Mouse (Mus musculus) brain, embryonic 14.5 days (tissue): ENCODE measurements around the gene Med14. TPM values are rescaled to one million over a fixed set of nuclear protein-coding genes. Genes with fewer than 3 reads are reported as not detected.

ENCODE experiments used
- DNase-seq: peaks from one replicate; pipeline ENCODE4 v3.0.0-alpha.2; 2011; ENCODE audit warnings: low read depth
- CTCF ChIP-seq: fragments of 200-500 bp; IDR thresholded peaks from 2 replicates; pipeline ENCODE4 v1.5.1; 2012; ENCODE audit warnings: inconsistent platforms, mild to moderate bottlenecking, moderate library complexity, borderline replicate concordance; ENCODE audit not compliant: insufficient read depth, insufficient read length; ENCODE audit errors: extremely low read depth
- POLR2A ChIP-seq: fragments of 200-500 bp; IDR thresholded peaks from 2 replicates; pipeline ENCODE4 v1.6.1; 2012; ENCODE audit warnings: mild to moderate bottlenecking, inconsistent platforms, borderline replicate concordance; ENCODE audit not compliant: poor library complexity, insufficient read depth, insufficient read length, severe bottlenecking; ENCODE audit errors: extremely low read depth
- polyA plus RNA-seq: library from polyadenylated mRNA; depleted of rRNA; stranded (reverse); fragments of >200 nt; gene quantifications from 2 replicates; pipeline ENCODE4 v1.2.3, GENCODE M21; 2012; rRNA removed

The Med14 gene
- polyA plus RNA-seq, result 38.8 and 41.1 TPM in 2 replicates

GRCm38 (mm10) chrX:12761626-12762333 is at the start of gene Med14:
Med14 (minus strand) TSS chrX:12762073.
- DNase-seq, result peak; percentile 97
- no peak for TF ChIP-seq CTCF
- TF ChIP-seq POLR2A, result peak; percentile 55; the same call in 1 of the 2 replicates

- DNase-seq, result no peak
- TF ChIP-seq POLR2A (no peak), CTCF (no peak)
These were observed 38.7 kb upstream of the Med14 start for GRCm38 (mm10) chrX:12800559-12800958.

GRCm38 (mm10) chrX:12794842-12795241 is 33.0 kb upstream of the Med14 start:
- DNase-seq, result peak; percentile 42
- TF ChIP-seq POLR2A (no peak), CTCF (peak; percentile 19; the same call in 1 of the 2 replicates)

- no peak for TF ChIP-seq POLR2A
- TF ChIP-seq CTCF, result no peak
- peak; percentile 79 for DNase-seq
These were observed 29.9 kb upstream of the Med14 start for GRCm38 (mm10) chrX:12791674-12792340.

- TF ChIP-seq CTCF, result no peak
- no peak for TF ChIP-seq POLR2A
- no peak for DNase-seq
These were observed 11.4 kb upstream of the Med14 start for GRCm38 (mm10) chrX:12773236-12773635.

GRCm38 (mm10) chrX:12771561-12771960 is 9.7 kb upstream of the Med14 start:
- DNase-seq, result no peak
- TF ChIP-seq POLR2A (no peak), CTCF (no peak)

GRCm38 (mm10) chrX:12768571-12768970 is 6.7 kb upstream of the Med14 start:
- TF ChIP-seq CTCF, result no peak
- TF ChIP-seq POLR2A, result no peak
- DNase-seq, result no peak

- no peak for DNase-seq
- TF ChIP-seq CTCF (no peak), POLR2A (no peak)
These were observed 5.1 kb upstream of the Med14 start for GRCm38 (mm10) chrX:12766846-12767564.

- no peak for TF ChIP-seq POLR2A
- no peak for TF ChIP-seq CTCF
These were observed 1.4 kb upstream of the Med14 start for GRCm38 (mm10) chrX:12763127-12763834.

GRCm38 (mm10) chrX:12762334-12763126 is 657 bp upstream of the Med14 start:
- DNase-seq, result peak; percentile 43

More at GRCm38 (mm10) chrX:12763127-12763834, 1.4 kb upstream of the Med14 start:
- peak; percentile 17 for DNase-seq

More at GRCm38 (mm10) chrX:12762334-12763126, 657 bp upstream of the Med14 start:
- TF ChIP-seq POLR2A (no peak), CTCF (no peak)
